Mouse (Mus musculus) liver, embryonic 16.5 days (tissue): ENCODE measurements around the gene Cadm4. TPM values are rescaled to one million over a fixed set of nuclear protein-coding genes. Genes with fewer than 3 reads are reported as not detected.
A peak's percentile ranks its signal among the peaks of the same experiment; 100 is the strongest.

Experiments used
- ATAC-seq: fragments of 200-750 bp; cut with Nextera tagmentation; 2 replicates; pipeline ENCODE4 v1.8.0; 2017; ENCODE audit warnings: low read depth, mild to moderate bottlenecking, moderate number of reproducible peaks, moderate library complexity
- H3K27ac ChIP-seq: fragments of 300-500 bp; sonication (generic); 2 replicates; pipeline ENCODE4 v1.5.1; 2014; ENCODE audit warnings: mild to moderate bottlenecking, low read length
- H3K27me3 ChIP-seq: fragments of 300-500 bp; sonication (generic); 2 replicates; pipeline ENCODE4 v1.6.1; 2014; ENCODE audit warnings: low read depth, low read length, mixed read lengths; ENCODE audit not compliant: control insufficient read depth, insufficient read depth
- H3K36me3 ChIP-seq: fragments of 300-500 bp; sonication (generic); 2 replicates; pipeline ENCODE4 v1.6.1; 2014; ENCODE audit warnings: mild to moderate bottlenecking; ENCODE audit not compliant: control insufficient read depth, insufficient read depth
- H3K4me1 ChIP-seq: fragments of 300-500 bp; sonication (generic); 2 replicates; pipeline ENCODE4 v1.6.1; 2014; ENCODE audit warnings: low read depth, low read length, mixed read lengths; ENCODE audit not compliant: control insufficient read depth
- H3K4me2 ChIP-seq: fragments of 300-500 bp; sonication (generic); 2 replicates; pipeline ENCODE4 v1.6.1; 2014; ENCODE audit warnings: low read depth, low read length, mixed read lengths
- H3K4me3 ChIP-seq: fragments of 300-500 bp; sonication (generic); 2 replicates; pipeline ENCODE4 v1.5.1; 2014; ENCODE audit warnings: low read depth, mild to moderate bottlenecking, low read length
- H3K9ac ChIP-seq: fragments of 300-500 bp; sonication (generic); 2 replicates; pipeline ENCODE4 v1.6.1; 2014; ENCODE audit warnings: low read depth, low read length
- H3K9me3 ChIP-seq: fragments of 300-500 bp; sonication (generic); replicated peaks from 2 replicates; pipeline ENCODE4 v1.6.1; 2016; ENCODE audit warnings: low read length; ENCODE audit not compliant: control insufficient read depth
- WGBS: fragments of 180-500 bp; shearing (Covaris S2); extraction: QIAGEN DNeasy Blood & Tissue Kit; methylation state at CpG from one replicate; pipeline ENCODE4 v1.1.7; 2014; ENCODE audit not compliant: insufficient replicate concordance; 5-methylcytosine and 5-hydroxymethylcytosine counted together
- polyA plus RNA-seq: library from polyadenylated mRNA; unstranded; fragments of >200 nt; fragmentation: Nextera tagmentation; extraction: Ambion mirVana; gene quantifications from 2 replicates; pipeline ENCODE4 v1.2.1, GENCODE M21; 2015

Cadm4 gene
- polyA plus RNA-seq, 1 experiment from 2014 or later, result 0.24 TPM

GRCm38 (mm10) chr7:24537591-24537990, 55.8 kb downstream of the Cadm4 start:
- H3K36me3 ChIP-seq, result peaks cover 8% of the 10 kb centered on the region; the same call in 1 of the 2 replicates
- H3K9ac ChIP-seq, result no peak overlapping the region
- no peaks in the 10 kb centered on the region for H3K9me3 ChIP-seq
- no peak for ATAC-seq
- WGBS, result 57% methylated on average over 5 of the region's 5 CpGs
- no peak overlapping the region for H3K4me3 ChIP-seq
- no peak overlapping the region for H3K27ac ChIP-seq
- no peaks in the 10 kb centered on the region for H3K27me3 ChIP-seq
- H3K4me1 ChIP-seq, result no peaks in the 10 kb centered on the region
- H3K4me2 ChIP-seq, result no peak overlapping the region

- Histone ChIP-seq H3K4me3 (no peak overlapping the region), H3K9me3 (no peaks in the 10 kb centered on the region), H3K9ac (no peak overlapping the region), H3K27ac (no peak overlapping the region), H3K4me1 (no peaks in the 10 kb centered on the region), H3K36me3 (peaks cover 8% of the 10 kb centered on the region; the same call in 1 of the 2 replicates), H3K4me2 (no peak overlapping the region), H3K27me3 (no peaks in the 10 kb centered on the region)
- ATAC-seq, result no peak
- 28% methylated on average over 5 of the region's 5 CpGs for WGBS
Observed at GRCm38 (mm10) chr7:24538154-24538553, 56.3 kb downstream of the Cadm4 start.

DNA sequence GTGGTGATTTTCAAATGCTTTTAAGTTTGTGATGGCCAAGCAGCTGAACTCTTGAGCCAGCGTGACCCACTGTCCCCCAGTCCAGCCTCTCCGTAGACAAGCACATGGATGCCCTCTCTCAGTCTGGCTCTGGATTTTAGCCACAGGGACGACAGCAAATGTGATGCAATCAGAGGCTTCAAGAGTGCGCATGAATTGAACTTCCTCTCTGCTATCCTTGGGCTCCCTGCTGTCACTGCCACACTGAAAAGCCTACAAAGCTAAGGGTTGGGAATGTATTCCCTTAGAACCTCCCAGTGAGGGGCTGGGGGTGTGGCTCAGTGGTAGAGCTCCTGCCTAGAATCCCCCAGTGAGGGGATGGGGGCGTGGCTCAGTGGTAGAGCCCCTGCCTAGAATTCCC, 56.9 kb downstream of the Cadm4 start:
- H3K4me2 ChIP-seq, result no peak overlapping the region
- H3K27ac ChIP-seq, result no peak overlapping the region
- H3K4me3 ChIP-seq, result no peak overlapping the region
- no peak for ATAC-seq
- no peaks in the 10 kb centered on the region for H3K9me3 ChIP-seq
- 48% methylated on average over 5 of the region's 5 CpGs for WGBS
- no peaks in the 10 kb centered on the region for H3K27me3 ChIP-seq
- H3K4me1 ChIP-seq, result no peaks in the 10 kb centered on the region
- H3K9ac ChIP-seq, result no peak overlapping the region
- H3K36me3 ChIP-seq, result peaks cover 4% of the 10 kb centered on the region; the same call in 1 of the 2 replicates

DNA sequence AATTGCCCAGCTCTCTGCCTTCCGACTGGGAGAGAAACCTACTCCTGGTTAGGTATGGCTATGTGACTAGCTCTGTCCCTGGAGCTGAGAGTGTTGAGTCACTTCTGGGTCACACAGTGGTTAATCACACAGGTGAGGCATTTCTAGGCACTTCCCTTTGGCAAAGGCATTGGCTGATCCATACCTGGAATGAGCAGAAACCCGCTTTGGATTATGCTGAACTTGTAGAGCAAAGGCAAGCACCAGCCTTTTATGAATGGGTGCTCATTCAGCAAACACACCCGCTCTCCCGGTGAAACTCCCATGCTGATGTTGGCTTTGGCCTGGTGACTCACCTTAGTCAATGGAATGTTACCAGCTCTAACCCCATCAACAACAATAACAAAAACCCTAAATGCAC, 57.9 kb downstream of the Cadm4 start:
- ATAC-seq, result no peak
- Histone ChIP-seq H3K36me3 (no peaks in the 10 kb centered on the region), H3K9me3 (no peaks in the 10 kb centered on the region), H3K4me1 (no peaks in the 10 kb centered on the region), H3K4me2 (no peak overlapping the region), H3K4me3 (no peak overlapping the region), H3K9ac (no peak overlapping the region), H3K27me3 (no peaks in the 10 kb centered on the region), H3K27ac (no peak overlapping the region)
- 80% methylated on average over 4 of the region's 4 CpGs for WGBS

DNA sequence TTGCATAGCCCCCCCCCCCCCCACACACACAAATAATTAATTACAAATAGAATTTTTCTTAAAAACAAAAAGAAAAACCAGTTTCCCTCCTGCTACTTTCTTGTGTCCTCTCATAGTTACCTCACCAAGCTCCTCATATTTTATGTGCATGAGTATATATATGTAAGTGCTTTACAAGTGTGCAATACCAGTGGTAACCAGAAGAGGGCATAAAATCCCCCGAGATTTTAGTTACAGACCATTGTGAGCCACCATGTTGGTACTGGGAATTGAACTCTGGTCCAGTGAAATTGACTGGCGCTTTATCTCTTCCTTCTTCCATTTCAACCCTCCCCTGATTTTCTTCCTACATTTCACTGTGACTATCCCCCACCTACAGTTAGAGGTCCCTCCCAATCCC, 62.7 kb downstream of the Cadm4 start:
- Histone ChIP-seq H3K27ac (no peak overlapping the region), H3K9ac (no peak overlapping the region), H3K27me3 (no peaks in the 10 kb centered on the region), H3K4me1 (peaks cover 16% of the 10 kb centered on the region), H3K36me3 (no peaks in the 10 kb centered on the region), H3K4me2 (no peak overlapping the region), H3K9me3 (no peaks in the 10 kb centered on the region), H3K4me3 (no peak overlapping the region)
- no peak for ATAC-seq
- 54% methylated on average over 2 of the region's 2 CpGs for WGBS

GRCm38 (mm10) chr7:24546068-24546614, 64.3 kb downstream of the Cadm4 start, which contains the start of the genes Pinlyp and Xrcc1:
Pinlyp (minus strand) TSS chr7:24546118.
Xrcc1 (plus strand) TSS chr7:24546289.
- Histone ChIP-seq H3K27me3 (no peaks in the 10 kb centered on the region), H3K4me3 (peak within 1 kb of the TSS; percentile 90), H3K4me1 (peaks cover 16% of the 10 kb centered on the region), H3K36me3 (no peaks in the 10 kb centered on the region), H3K9me3 (no peaks in the 10 kb centered on the region), H3K4me2 (peak within 1 kb of the TSS; percentile 83), H3K9ac (peak within 1 kb of the TSS; percentile 90), H3K27ac (peak within 1 kb of the TSS; percentile 63)
- whole genome bisulfite sequencing, result 45% methylated on average over 13 of the region's 13 CpGs
- no peak for ATAC-seq

- H3K9ac ChIP-seq, result peak overlapping the region; percentile 90
- WGBS, result under 1% methylated on average over 53 of the region's 57 CpGs
- H3K9me3 ChIP-seq, result no peaks in the 10 kb centered on the region
Observed at GRCm38 (mm10) chr7:24546634-24547389, 65.0 kb downstream of the Cadm4 start.

DNA sequence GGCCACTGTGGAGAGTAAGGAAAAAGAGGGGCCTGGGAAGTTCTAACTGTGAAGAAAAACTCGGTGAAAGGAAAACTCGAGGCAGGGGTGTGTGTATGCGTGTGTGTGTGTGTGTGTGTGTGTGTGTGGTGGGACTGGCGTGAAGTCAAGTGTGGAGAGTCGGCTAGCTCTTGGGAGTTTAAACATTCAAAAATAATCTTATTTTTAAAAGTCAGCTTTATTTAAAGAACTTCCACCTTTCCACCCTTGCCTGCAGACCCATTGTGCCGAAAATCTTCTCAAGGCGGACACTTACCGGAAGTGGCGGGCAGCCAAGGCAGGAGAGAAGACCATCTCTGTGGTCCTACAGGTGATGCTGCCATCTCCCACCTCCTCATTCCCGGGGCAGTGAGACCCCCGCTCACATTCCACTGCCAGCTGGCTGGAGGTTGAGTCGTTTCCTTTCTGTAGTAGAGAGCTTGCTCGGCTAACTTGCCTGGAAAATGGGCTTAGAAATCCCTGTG, 65.8 kb downstream of the Cadm4 start:
- no peaks in the 10 kb centered on the region for H3K9me3 ChIP-seq
- peak overlapping the region; percentile 90 for H3K4me3 ChIP-seq
- H3K27ac ChIP-seq, result peak overlapping the region; percentile 55
- ATAC-seq, result no peak
- H3K9ac ChIP-seq, result peak overlapping the region; percentile 90
- 27% methylated on average over 13 of the region's 13 CpGs for WGBS
- H3K36me3 ChIP-seq, result no peaks in the 10 kb centered on the region
- no peaks in the 10 kb centered on the region for H3K27me3 ChIP-seq
- peak overlapping the region; percentile 83 for H3K4me2 ChIP-seq
- H3K4me1 ChIP-seq, result peaks cover 17% of the 10 kb centered on the region

More at GRCm38 (mm10) chr7:24546634-24547389, 65.0 kb downstream of the Cadm4 start:
- H3K4me3 ChIP-seq, result peak overlapping the region; percentile 90
- no peaks in the 10 kb centered on the region for H3K36me3 ChIP-seq
- peaks cover 16% of the 10 kb centered on the region for H3K4me1 ChIP-seq
- peak; percentile 99 for ATAC-seq
- no peaks in the 10 kb centered on the region for H3K27me3 ChIP-seq
- peak overlapping the region; percentile 63 for H3K27ac ChIP-seq
- peak overlapping the region; percentile 83 for H3K4me2 ChIP-seq
